7 mouse cellular contexts compared by ENCODE assay signal in genomic region chr1:86358906-86359797, GRCm38 (mm10). TPM values are rescaled to one million over a fixed set of nuclear protein-coding genes. Genes with fewer than 3 reads are reported as not detected.
A peak's percentile ranks its signal among the peaks of the same experiment; 100 is the strongest.
DNase-seq lines count a peak whose midpoint lies in the region; ATAC-seq lines count a peak whose summit lies in the region.

Gene Ncl, minus strand, starts transcription at chr1:86359400.

- peaks cover 7% of the 10 kb centered on the region for H3K36me3 ChIP-seq in intestine, embryonic 16.5 days (ENCODE audit: control insufficient read depth, insufficient read depth, low read length)
- peaks cover 20% of the 10 kb centered on the region; the same call in 1 of the 2 replicates for H3K36me3 ChIP-seq in midbrain, embryonic 11.5 days (ENCODE audit: control insufficient read depth, insufficient read depth, low read length)

- under 1% methylated on average over 102 of the region's 102 CpGs for WGBS in intestine, embryonic 16.5 days
- WGBS in midbrain, embryonic 11.5 days: under 1% methylated on average over 102 of the region's 102 CpGs

- H3K27me3 ChIP-seq in intestine, embryonic 16.5 days (replicated peaks; ENCODE audit: control insufficient read depth, insufficient read depth, low read length): no peaks in the 10 kb centered on the region
- no peaks in the 10 kb centered on the region for H3K27me3 ChIP-seq in midbrain, embryonic 11.5 days (ENCODE audit: control insufficient read depth, insufficient read depth, low read length)

- H3K9ac ChIP-seq in intestine, embryonic 16.5 days (ENCODE audit: low read depth, low read length): peak within 1 kb of the TSS; percentile 91
- peak within 1 kb of the TSS; percentile 95 for H3K9ac ChIP-seq in midbrain, embryonic 11.5 days (ENCODE audit: low read length)

- peak within 1 kb of the TSS; percentile 78 for H3K4me3 ChIP-seq in intestine, embryonic 16.5 days (ENCODE audit: low read length)
- peak within 1 kb of the TSS; percentile 94 for H3K4me3 ChIP-seq in midbrain, embryonic 11.5 days (ENCODE audit: low read depth, low read length)

- peak; percentile 98 for ATAC-seq in intestine, embryonic 16.5 days
- peak; percentile 98 for ATAC-seq in midbrain, embryonic 11.5 days (ENCODE audit: low FRiP score)

- peak within 1 kb of the TSS; percentile 67 for H3K4me2 ChIP-seq in intestine, embryonic 16.5 days (ENCODE audit: low read depth, low read length)
- H3K4me2 ChIP-seq in midbrain, embryonic 11.5 days: peak within 1 kb of the TSS; percentile 89

- intact Hi-C loops in left cerebral cortex, postnatal 36 days (cut with DNase I): loop anchor here (10.0 kb wide), 1 partner anchor 176 kb away; no protein-coding TSS in a partner anchor

- DNase-seq in adrenal gland, adult 8-10 months: peak; percentile 98
- peak; percentile 98 for DNase-seq in embryo, embryonic 9.5 days (ENCODE audit: extremely low spot score)
- peak; percentile 92 to 97 for DNase-seq in gastrocnemius, postnatal 4 days (ENCODE audit: low spot score in 2 of 2)
- DNase-seq in left cerebral cortex, postnatal 36 days (ENCODE audit: low spot score in 2 of 2): peak; percentile 97 to 98
- peak; percentile 99 for DNase-seq in midbrain, embryonic 11.5 days (ENCODE audit: low spot score, missing footprints)
- DNase-seq in skeletal muscle tissue, adult 2 months (ENCODE audit: low read depth, low spot score): peak; percentile 99

- H3K4me1 ChIP-seq in intestine, embryonic 16.5 days (ENCODE audit: control insufficient read depth, insufficient read depth, low read length): peaks cover 13% of the 10 kb centered on the region
- peaks cover 15% of the 10 kb centered on the region for H3K4me1 ChIP-seq in midbrain, embryonic 11.5 days (ENCODE audit: control insufficient read depth, insufficient read depth, low read length)

- no peaks in the 10 kb centered on the region for H3K9me3 ChIP-seq in intestine, embryonic 16.5 days (ENCODE audit: control insufficient read depth, low read length)
- H3K9me3 ChIP-seq in midbrain, embryonic 11.5 days (ENCODE audit: control insufficient read depth, low read length): no peaks in the 10 kb centered on the region

- H3K27ac ChIP-seq in intestine, embryonic 16.5 days (ENCODE audit: low read length): peak within 1 kb of the TSS; percentile 99
- H3K27ac ChIP-seq in midbrain, embryonic 11.5 days (ENCODE audit: low read depth, low read length): peak within 1 kb of the TSS; percentile 97

RNA-seq across cellular contexts. Expression of gene Ncl, which starts in this region (rescaled TPM):
- 100 to 1,000 TPM; 181 to 250 (median 204) TPM for total RNA-seq in adrenal gland, adult 8-10 months (2022)
- 100 to 1,000 TPM; 185 to 230 TPM for total RNA-seq in gastrocnemius, postnatal 4 days (2021)
- polyA plus RNA-seq in intestine, embryonic 16.5 days (2015; fragmentation: Nextera tagmentation; extraction: Ambion mirVana): 355 and 416 TPM in 2 replicates
- 100 to 1,000 TPM; 132 to 142 TPM for total RNA-seq in left cerebral cortex, postnatal 36 days (2021)
- 339 and 375 TPM in 2 replicates for polyA plus RNA-seq in midbrain, embryonic 11.5 days (2014; fragmentation: Nextera tagmentation; extraction: Ambion mirVana)

Comparison
In these comparisons a context has a peak if more than half of its experiments do, and no peak if none do; other contexts are left out.
1. Peak in every context shown above with its lines: DNase-seq, ATAC-seq, H3K4me3 ChIP-seq and H3K27ac ChIP-seq.